Mouse (Mus musculus) MEL (cell line): ENCODE measurements around the gene Washc3. TPM values are rescaled to one million over a fixed set of nuclear protein-coding genes. Genes with fewer than 3 reads are reported as not detected.

Experiments used
- DNase-seq: peaks from one replicate; pipeline ENCODE4 v3.0.0; 2011; ENCODE audit warnings: low read depth, low spot score
- H3K27ac ChIP-seq: 2 replicates; pipeline ENCODE4 v1.5.1; 2012; ENCODE audit warnings: low read depth, mild to moderate bottlenecking, control low read depth, low read length, moderate library complexity; ENCODE audit not compliant: control insufficient read depth
- H3K27me3 ChIP-seq, 2 experiments: fragments of 150-350 bp in 1 of 2; sonication (generic) in 1 of 2; 2 replicates each; pipeline ENCODE4 v1.6.1; 2012; ENCODE audit warnings: low read length in 2 of 2, mild to moderate bottlenecking in 2 of 2, improper control_type of control experiment in 1 of 2, moderate library complexity in 1 of 2; ENCODE audit not compliant: insufficient read depth in 2 of 2, control insufficient read depth in 1 of 2
- H3K36me3 ChIP-seq, 2 experiments: 2 replicates each; pipeline ENCODE4 v1.6.1; 2012 to 2014; ENCODE audit warnings: low read length in 2 of 2, improper control_type of control experiment in 1 of 2, inconsistent platforms in 1 of 2, mild to moderate bottlenecking in 1 of 2; ENCODE audit not compliant: insufficient read depth in 2 of 2, control insufficient read depth in 1 of 2
- H3K4me1 ChIP-seq, 2 experiments: fragments of 150-350 bp in 1 of 2; sonication (generic) in 1 of 2; 2 replicates each; pipeline ENCODE4 v1.6.1; 2012; ENCODE audit warnings: low read length in 2 of 2, improper control_type of control experiment in 1 of 2, mild to moderate bottlenecking in 1 of 2; ENCODE audit not compliant: insufficient read depth in 2 of 2, control insufficient read depth in 1 of 2
- H3K4me3 ChIP-seq, 2 experiments: fragments of 150-350 bp in 1 of 2; sonication (generic) in 1 of 2; 2 replicates each; pipeline ENCODE4 v1.5.1; 2012; ENCODE audit warnings: low read depth in 2 of 2, low read length in 2 of 2, mild to moderate bottlenecking in 2 of 2, moderate library complexity in 2 of 2, control low read depth in 1 of 2, improper control_type of control experiment in 1 of 2; ENCODE audit not compliant: control insufficient read depth in 1 of 2, insufficient read depth in 1 of 2
- H3K79me2 ChIP-seq: 2 replicates; pipeline ENCODE4 v1.6.1; 2012; ENCODE audit warnings: mild to moderate bottlenecking, low read length, moderate library complexity; ENCODE audit not compliant: control insufficient read depth, poor library complexity, insufficient read depth
- H3K9ac ChIP-seq: 2 replicates; pipeline ENCODE4 v1.6.1; 2012; ENCODE audit warnings: low read depth, mild to moderate bottlenecking, control low read depth, low read length, moderate library complexity; ENCODE audit not compliant: control insufficient read depth, poor library complexity, severe bottlenecking
- H3K9me3 ChIP-seq: fragments of 150-350 bp; sonication (generic); replicated peaks from 2 replicates; pipeline ENCODE4 v1.6.1; 2012; ENCODE audit warnings: mild to moderate bottlenecking, low read length, improper control_type of control experiment, moderate library complexity; ENCODE audit not compliant: insufficient read depth
- BHLHE40 ChIP-seq: IDR thresholded peaks from 2 replicates; pipeline ENCODE4 v1.6.1; 2012; ENCODE audit warnings: low read depth, mild to moderate bottlenecking, inconsistent platforms, low read length, improper control_type of control experiment, borderline replicate concordance
- CHD2 ChIP-seq: IDR thresholded peaks from 2 replicates; pipeline ENCODE4 v1.6.1; 2011; ENCODE audit warnings: low read length, improper control_type of control experiment
- CTCF ChIP-seq, 3 experiments: IDR thresholded peaks in 2 of 3; conservative IDR thresholded peaks in 1 of 3; 2 replicates each; pipeline ENCODE4 v1.5.1; 2011 to 2012; ENCODE audit warnings: low read length in 3 of 3, low read depth in 2 of 3, mild to moderate bottlenecking in 2 of 3, improper control_type of control experiment in 1 of 3, inconsistent platforms in 1 of 3, mixed read lengths in 1 of 3, moderate library complexity in 1 of 3; ENCODE audit not compliant: control insufficient read depth in 1 of 3, insufficient read depth in 1 of 3, poor library complexity in 1 of 3, severe bottlenecking in 1 of 3
- ELF1 ChIP-seq: IDR thresholded peaks from 2 replicates; pipeline ENCODE4 v1.6.1; 2014; ENCODE audit warnings: low read depth, mild to moderate bottlenecking, inconsistent platforms, low read length, improper control_type of control experiment, moderate library complexity
- EP300 ChIP-seq, 2 experiments: IDR thresholded peaks; 2 replicates each; pipeline ENCODE4 v1.6.1; 2011; ENCODE audit warnings: improper control_type of control experiment in 2 of 2, low read length in 2 of 2, low read depth in 1 of 2, mild to moderate bottlenecking in 1 of 2
- HCFC1 ChIP-seq: IDR thresholded peaks from 2 replicates; pipeline ENCODE4 v1.6.1; 2012; ENCODE audit warnings: low read depth, mild to moderate bottlenecking, inconsistent platforms, low read length, improper control_type of control experiment, moderate library complexity
- JUND ChIP-seq: IDR thresholded peaks from 2 replicates; pipeline ENCODE4 v1.6.1; 2011; ENCODE audit warnings: low read depth, mild to moderate bottlenecking, improper control_type of control experiment, low read length
- MAX ChIP-seq: IDR thresholded peaks from 2 replicates; pipeline ENCODE4 v1.6.1; 2011; ENCODE audit warnings: low read length, improper control_type of control experiment
- MXI1 ChIP-seq: IDR thresholded peaks from 2 replicates; pipeline ENCODE4 v1.6.1; 2011; ENCODE audit warnings: mild to moderate bottlenecking, low read depth, low read length, improper control_type of control experiment
- MYB ChIP-seq: IDR thresholded peaks from 2 replicates; pipeline ENCODE4 v1.6.1; 2011; ENCODE audit warnings: mild to moderate bottlenecking, low read depth, low read length, improper control_type of control experiment
- MYC ChIP-seq: IDR thresholded peaks from 2 replicates; pipeline ENCODE4 v1.6.1; 2011; ENCODE audit warnings: low read depth, mild to moderate bottlenecking, low read length, improper control_type of control experiment, moderate library complexity
- NELFE ChIP-seq: IDR thresholded peaks from 2 replicates; pipeline ENCODE4 v1.6.1; 2011; ENCODE audit warnings: low read depth, low read length, improper control_type of control experiment
- NRF1 ChIP-seq: IDR thresholded peaks from 2 replicates; pipeline ENCODE4 v1.6.1; 2014; ENCODE audit warnings: low read depth, mild to moderate bottlenecking, inconsistent platforms, low read length, improper control_type of control experiment, moderate library complexity; ENCODE audit not compliant: poor library complexity, insufficient read depth, severe bottlenecking
- POLR2A ChIP-seq, 2 experiments: IDR thresholded peaks; 2 replicates each; pipeline ENCODE4 v1.6.1; 2011 to 2012; ENCODE audit warnings: low read length in 2 of 2, mild to moderate bottlenecking in 2 of 2, control low read depth in 1 of 2, improper control_type of control experiment in 1 of 2, low read depth in 1 of 2, moderate library complexity in 1 of 2; ENCODE audit not compliant: control insufficient read depth in 1 of 2, insufficient read depth in 1 of 2, poor library complexity in 1 of 2
- POLR2AphosphoS2 ChIP-seq: IDR thresholded peaks from 2 replicates; pipeline ENCODE4 v1.6.1; 2011; ENCODE audit warnings: low read length, improper control_type of control experiment
- POLR2AphosphoS5 ChIP-seq: IDR thresholded peaks from 2 replicates; pipeline ENCODE4 v1.6.1; 2012; ENCODE audit warnings: low read depth, borderline replicate concordance, mild to moderate bottlenecking, inconsistent platforms, low read length, moderate library complexity, mixed read lengths
- RCOR1 ChIP-seq: IDR thresholded peaks from 2 replicates; pipeline ENCODE4 v1.6.1; 2012; ENCODE audit warnings: low read depth, mild to moderate bottlenecking, inconsistent platforms, low read length, improper control_type of control experiment
- SIN3A ChIP-seq: IDR thresholded peaks from 2 replicates; pipeline ENCODE4 v1.6.1; 2012; ENCODE audit warnings: low read length, improper control_type of control experiment, inconsistent platforms
- TAL1 ChIP-seq: IDR thresholded peaks from 2 replicates; pipeline ENCODE4 v1.6.1; 2012; ENCODE audit warnings: mild to moderate bottlenecking, inconsistent platforms, low read length, moderate library complexity, mixed read lengths
- TBP ChIP-seq: IDR thresholded peaks from 2 replicates; pipeline ENCODE4 v1.8.0; 2011; ENCODE audit warnings: low read depth, low read length, improper control_type of control experiment
- TCF12 ChIP-seq: IDR thresholded peaks from 2 replicates; pipeline ENCODE4 v1.6.1; 2014; ENCODE audit warnings: low read depth, mild to moderate bottlenecking, inconsistent platforms, low read length, improper control_type of control experiment, moderate library complexity
- UBTF ChIP-seq: IDR thresholded peaks from 2 replicates; pipeline ENCODE4 v1.6.1; 2012; ENCODE audit warnings: low read depth, mild to moderate bottlenecking, inconsistent platforms, low read length, improper control_type of control experiment, moderate library complexity, borderline replicate concordance; ENCODE audit not compliant: insufficient read depth
- USF1 ChIP-seq: IDR thresholded peaks from 2 replicates; pipeline ENCODE4 v1.6.1; 2014; ENCODE audit warnings: low read depth, mild to moderate bottlenecking, inconsistent platforms, low read length, improper control_type of control experiment, moderate library complexity
- USF2 ChIP-seq, 2 experiments: IDR thresholded peaks; 2 replicates each; pipeline ENCODE4 v1.6.1; 2011 to 2012; ENCODE audit warnings: improper control_type of control experiment in 2 of 2, low read length in 2 of 2, borderline replicate concordance in 1 of 2, inconsistent platforms in 1 of 2, low read depth in 1 of 2, mild to moderate bottlenecking in 1 of 2; ENCODE audit not compliant: insufficient read depth in 1 of 2
- ZMIZ1 ChIP-seq: IDR thresholded peaks from 2 replicates; pipeline ENCODE4 v1.6.1; 2012; ENCODE audit warnings: low read depth, mild to moderate bottlenecking, inconsistent platforms, low read length, improper control_type of control experiment, moderate library complexity
- polyA plus RNA-seq, 2 experiments: library from polyadenylated mRNA; stranded (reverse) in 1 of 2; unstranded in 1 of 2; fragments of >175 nt in 1 of 2; fragments of >200 nt in 1 of 2; gene quantifications; 2 replicates each; pipeline versions ENCODE4 v1.2.1 to v1.2.4; 2012; ENCODE audit warnings: low replicate concordance in 2 of 2, low read depth in 1 of 2; ENCODE audit not compliant: insufficient read length in 2 of 2, insufficient read depth in 1 of 2, missing spikeins in 1 of 2
- total RNA-seq: library from RNA; depleted of rRNA; stranded (reverse); fragments of 300-350 nt; gene quantifications from 2 replicates; pipeline ENCODE4 v1.2.3, GENCODE M21; 2012; rRNA removed

Washc3 gene
- total RNA-seq = 35.5 and 40.2 TPM in 2 replicates
- polyA plus RNA-seq = 10 to 100 TPM in 1 of 2 experiments, not detected in 1; 41.4 TPM

DNA sequence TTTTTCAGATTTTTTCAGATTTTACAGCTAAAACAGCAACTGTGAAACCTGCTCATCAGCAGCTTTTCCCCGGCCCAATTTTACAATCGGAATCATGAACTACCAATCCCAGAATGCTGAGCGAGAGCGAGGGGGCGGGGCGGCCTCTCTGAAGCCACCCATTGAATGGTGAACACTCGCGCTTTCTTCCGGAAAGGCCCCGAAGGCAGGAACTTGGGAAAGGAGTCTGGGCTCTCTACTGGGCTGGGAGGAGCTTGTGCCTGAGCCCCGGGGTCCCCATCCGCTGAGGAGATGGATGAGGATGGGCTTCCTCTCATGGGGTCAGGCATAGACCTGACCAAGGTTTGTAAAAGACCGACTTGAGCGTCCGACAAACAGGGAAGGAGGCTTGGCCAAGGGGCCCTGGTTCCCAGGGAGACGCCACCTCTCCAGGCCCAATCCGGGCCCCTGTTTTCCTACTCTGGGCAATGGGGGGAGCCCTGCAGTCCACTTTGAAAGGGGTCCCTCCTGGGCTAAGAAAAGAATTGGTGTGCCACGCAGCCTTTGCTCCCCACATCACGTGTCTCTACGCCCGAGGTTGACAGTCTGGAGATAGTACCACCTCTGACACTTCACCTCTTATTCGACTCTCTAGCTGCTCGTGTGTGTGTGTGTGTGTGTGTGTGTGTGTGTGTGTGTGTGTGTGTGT lies at the start of gene Washc3:
Gene Washc3, plus strand, starts transcription at position 143 of the 688 bp plus-strand sequence.
- no peak for TF ChIP-seq UBTF
- TF ChIP-seq BHLHE40 = no peak
- TF ChIP-seq POLR2AphosphoS2 = peak; percentile 70; the same call in 1 of the 2 replicates
- peak; percentile 93 for TF ChIP-seq ELF1
- peak; percentile 83 for TF ChIP-seq CHD2
- TF ChIP-seq USF1 = peak; percentile 64
- TF ChIP-seq RCOR1 = no peak
- TF ChIP-seq USF2 (IDR thresholded peaks at IDR 0.05; ENCODE audit: borderline replicate concordance in 1 of 2, insufficient read depth in 1 of 2, low read depth in 1 of 2, low read length in 2 of 2) = no peak
- TF ChIP-seq MYB = no peak
- TF ChIP-seq TAL1 = no peak
- TF ChIP-seq NELFE = peak; percentile 68
- no peak for TF ChIP-seq MYC
- 0 out of 2 replicates have a peak, but pooled peaks have one; percentile 20 for TF ChIP-seq TBP
- TF ChIP-seq MAX = peak; percentile 27; the same call in 1 of the 2 replicates
- TF ChIP-seq TCF12 = no peak
- TF ChIP-seq ZMIZ1 = no peak
- TF ChIP-seq CTCF (IDR thresholded peaks at IDR 0.05 in 2 of 3, conservative IDR thresholded peaks at IDR 0.05 in 1 of 3; ENCODE audit: control insufficient read depth in 1 of 3, insufficient read depth in 1 of 3, low read depth in 2 of 3, low read length in 3 of 3, poor library complexity in 1 of 3, severe bottlenecking in 1 of 3) = no peak
- no peak for TF ChIP-seq POLR2AphosphoS5
- 0 out of 2 replicates have a peak, but pooled peaks have one; percentile 22 for TF ChIP-seq NRF1
- no peak for TF ChIP-seq EP300 (IDR thresholded peaks at IDR 0.05; ENCODE audit: low read depth in 1 of 2, low read length in 2 of 2)
- no peak for TF ChIP-seq JUND
- TF ChIP-seq HCFC1 = peak; percentile 96
- TF ChIP-seq SIN3A = peak; percentile 50
- TF ChIP-seq POLR2A (IDR thresholded peaks at IDR 0.05; ENCODE audit: control insufficient read depth in 1 of 2, insufficient read depth in 1 of 2, low read depth in 1 of 2, low read length in 2 of 2, poor library complexity in 1 of 2) = peak; percentile 59 to 88; a peak in 3 of 4 replicates
- 0 out of 2 replicates have a peak, but pooled peaks have one; percentile 29 for TF ChIP-seq MXI1
- Histone ChIP-seq H3K36me3 (peaks cover 0 to 2% of the 10 kb centered on the region in 2 experiments; a peak in 1 of 4 replicates), H3K9me3 (no peaks in the 10 kb centered on the region), H3K4me3 (peak within 1 kb of the TSS; percentile 90 to 96), H3K79me2 (no peaks in the 10 kb centered on the region; the same call in 1 of the 2 replicates), H3K4me1 (peaks cover 0 to 8% of the 10 kb centered on the region in 2 experiments), H3K9ac (peak within 1 kb of the TSS; percentile 79), H3K27ac (peak within 1 kb of the TSS; percentile 18; the same call in 1 of the 2 replicates), H3K27me3 (no peaks in the 10 kb centered on the region)
- DNase-seq = peak; percentile 94
